Mouse (Mus musculus) adipocyte (in vitro differentiated cells): ENCODE data around the gene Rassf8.
A peak's percentile ranks its signal among the peaks of the same experiment; 100 is the strongest.

ENCODE experiments used
- DNase-seq: peaks from one replicate; pipeline ENCODE4 v3.0.0-alpha.2; 2016; ENCODE audit warnings: low spot score

The Rassf8 gene

GRCm38 (mm10) chr6:145861462-145862227 lies 115.1 kb downstream of the Rassf8 start:
- no peak for DNase-seq

GRCm38 (mm10) chr6:145862321-145862720 lies 115.8 kb downstream of the Rassf8 start:
- DNase-seq: no peak

GRCm38 (mm10) chr6:145862739-145863064 lies 116.2 kb downstream of the Rassf8 start:
- no peak for DNase-seq

- DNase-seq: peak; percentile 42
Measured at GRCm38 (mm10) chr6:145863065-145863971, 116.8 kb downstream of the Rassf8 start.

- no peak for DNase-seq
Measured at GRCm38 (mm10) chr6:145864171-145864570, 117.6 kb downstream of the Rassf8 start.

GRCm38 (mm10) chr6:145865289-145865885 lies 118.8 kb downstream of the Rassf8 start, which contains the start of gene Bhlhe41:
Gene Bhlhe41 (minus strand): TSS chr6:145865558.
- peak; percentile 91 for DNase-seq

- peak; percentile 95 for DNase-seq
Measured at GRCm38 (mm10) chr6:145865886-145866851, 119.6 kb downstream of the Rassf8 start.

GRCm38 (mm10) chr6:145867111-145867510 lies 120.6 kb downstream of the Rassf8 start:
- no peak for DNase-seq
